Mouse (Mus musculus) skeletal muscle tissue, adult 2 months (tissue): ENCODE measurements at regions not wholly inside any gene's neighbourhood (a gene's known extent, or its start where the extent isn't known, plus 50 kb on each side); places are given as distances from the start of the nearest gene placed in this dataset.

Experiments
- DNase-seq: peaks from one replicate; pipeline ENCODE4 v3.0.0-alpha.2; 2012; ENCODE audit warnings: low read depth, low spot score

DNA sequence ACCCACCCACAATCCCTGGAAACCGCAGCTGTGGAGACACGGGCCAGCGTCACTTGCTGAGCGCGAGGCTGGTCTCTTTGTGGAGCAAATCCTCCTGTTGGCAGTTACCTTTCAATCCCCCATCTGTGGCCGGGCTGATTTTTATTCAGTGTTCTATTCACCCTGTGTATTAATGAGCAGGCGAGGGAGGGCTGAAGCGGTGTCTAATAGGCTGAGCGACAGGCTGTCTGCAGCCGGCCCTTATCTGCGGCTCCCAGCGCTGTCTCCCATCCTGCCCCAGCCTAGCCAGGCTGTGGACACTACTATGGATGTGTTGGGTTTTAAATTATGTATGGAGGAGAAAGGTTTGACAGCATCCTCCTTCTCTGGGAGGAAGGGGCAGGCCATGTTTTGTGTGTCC lies 138.3 kb upstream of the Gm26897 start:
- no peak for DNase-seq

DNA sequence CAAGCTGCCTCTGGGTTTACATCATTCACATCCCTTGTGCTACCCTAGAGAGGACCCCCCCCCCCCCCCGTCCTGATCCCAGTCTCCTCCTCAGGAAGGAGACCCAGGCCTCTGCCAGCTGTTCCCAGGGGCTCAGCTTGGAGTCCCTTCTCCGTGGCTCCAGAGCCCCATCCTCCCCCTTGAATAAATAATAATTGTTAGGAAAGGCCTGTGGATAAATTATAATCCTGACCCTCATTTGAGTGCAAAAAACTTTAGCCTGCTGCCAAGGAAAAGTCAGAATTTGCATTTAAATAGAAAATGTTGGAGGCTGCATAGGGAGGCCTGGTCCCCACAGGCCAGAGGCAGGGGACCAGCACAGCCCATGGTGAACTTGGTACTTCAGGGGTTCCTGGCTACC lies 136.0 kb upstream of the Gm26897 start:
- DNase-seq = no peak

DNA sequence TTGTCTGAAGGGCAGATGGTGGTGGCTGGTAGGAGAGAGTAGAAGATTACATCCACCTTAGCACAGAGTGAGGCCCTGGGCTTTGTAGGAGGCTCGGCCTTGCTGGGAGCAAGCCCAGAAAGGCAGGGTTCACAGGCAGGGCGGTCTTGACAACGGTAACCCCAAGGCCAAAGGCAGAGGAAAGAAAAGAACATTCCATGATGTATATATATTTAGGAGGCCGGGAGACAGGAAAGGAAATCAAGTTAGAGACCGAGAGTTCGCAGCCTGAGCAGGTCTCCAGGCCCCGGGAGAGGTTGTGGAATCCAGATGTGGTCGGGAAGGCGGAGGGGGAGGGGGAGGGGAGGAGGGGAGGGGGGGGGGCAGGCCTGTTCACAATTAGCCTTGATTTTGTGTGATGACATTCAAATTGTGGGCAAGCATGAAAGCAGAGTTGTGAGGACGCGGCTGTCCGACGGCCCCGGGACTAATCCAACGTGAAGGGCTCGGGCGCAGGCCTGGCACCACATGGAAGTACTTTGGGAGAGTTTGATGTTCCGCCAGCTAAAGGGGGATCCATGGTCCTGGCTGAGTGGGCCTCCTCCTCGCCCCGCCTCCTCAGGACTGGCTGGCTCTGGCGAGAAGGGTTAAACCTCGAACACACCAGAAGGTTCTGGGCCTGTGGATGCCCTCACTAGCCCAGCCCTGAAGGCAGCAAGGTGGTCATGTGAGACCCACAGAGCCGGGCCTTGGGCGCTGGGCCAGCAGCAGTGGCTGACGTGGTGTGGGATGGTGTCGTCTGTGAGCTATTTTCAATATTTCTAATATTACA lies 131.8 kb upstream of the Gm26897 start:
- no peak for DNase-seq

DNA sequence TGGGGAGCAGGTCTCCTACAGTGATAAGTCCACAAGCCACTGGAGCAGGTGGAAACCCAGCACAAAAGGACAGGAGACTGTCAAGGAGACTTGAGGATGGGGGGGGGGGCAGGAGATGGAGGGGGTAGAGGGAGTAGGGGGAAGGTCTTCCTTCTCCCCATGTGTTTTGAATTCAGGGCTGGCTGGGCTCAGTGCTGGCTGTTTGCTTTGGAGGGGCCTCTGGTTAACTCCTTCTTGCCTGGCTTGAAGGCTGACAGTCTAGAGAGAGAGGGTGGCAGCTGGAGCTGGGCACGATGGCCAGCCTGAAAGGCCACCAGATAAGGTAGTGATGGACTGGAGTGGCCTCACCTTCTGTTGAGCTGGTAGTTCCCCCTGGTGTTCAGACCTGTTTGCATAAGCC lies 120.0 kb upstream of the Gm26897 start:
- DNase-seq = no peak

DNA sequence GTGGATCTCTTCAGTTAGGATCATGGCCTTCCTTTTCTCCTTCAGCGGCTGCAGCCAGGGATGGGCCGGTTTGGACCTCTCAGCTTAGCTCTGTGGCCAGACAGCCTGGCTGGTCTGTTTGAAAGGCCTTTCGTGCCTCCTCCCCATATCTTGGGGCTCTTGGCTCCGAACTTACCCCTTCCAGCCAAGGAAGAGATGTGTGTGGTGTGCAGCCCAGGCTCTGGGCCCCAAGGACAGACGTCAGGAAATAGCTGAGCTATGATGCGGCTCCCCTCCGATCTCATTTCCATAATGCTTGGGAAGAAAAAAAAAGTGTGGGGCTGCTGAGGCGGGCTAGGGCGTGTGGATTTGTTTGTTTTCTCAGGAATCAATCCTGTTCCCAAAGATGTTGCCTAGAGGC lies 113.8 kb upstream of the Gm26897 start:
- DNase-seq = peak; percentile 92

DNA sequence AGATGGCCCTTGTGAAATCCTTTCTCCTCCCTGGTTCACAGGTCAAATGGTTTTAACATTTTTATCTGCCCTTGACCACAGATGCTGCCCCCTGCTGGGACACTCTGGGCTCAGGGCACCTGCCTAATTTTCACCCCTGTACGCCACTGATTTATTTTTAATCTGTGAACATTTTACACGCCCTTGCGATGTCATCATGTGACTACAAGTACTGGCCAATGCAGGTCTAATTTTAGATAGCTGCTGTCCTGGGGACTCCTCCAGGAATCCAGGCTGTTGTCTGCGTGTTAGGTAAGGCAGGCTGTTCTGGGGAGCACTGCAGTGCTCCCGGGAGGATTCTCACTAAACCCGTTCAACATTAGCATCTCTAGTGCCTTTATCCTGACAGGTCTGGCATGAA lies 113.1 kb upstream of the Gm26897 start:
- DNase-seq = peak; percentile 94

DNA sequence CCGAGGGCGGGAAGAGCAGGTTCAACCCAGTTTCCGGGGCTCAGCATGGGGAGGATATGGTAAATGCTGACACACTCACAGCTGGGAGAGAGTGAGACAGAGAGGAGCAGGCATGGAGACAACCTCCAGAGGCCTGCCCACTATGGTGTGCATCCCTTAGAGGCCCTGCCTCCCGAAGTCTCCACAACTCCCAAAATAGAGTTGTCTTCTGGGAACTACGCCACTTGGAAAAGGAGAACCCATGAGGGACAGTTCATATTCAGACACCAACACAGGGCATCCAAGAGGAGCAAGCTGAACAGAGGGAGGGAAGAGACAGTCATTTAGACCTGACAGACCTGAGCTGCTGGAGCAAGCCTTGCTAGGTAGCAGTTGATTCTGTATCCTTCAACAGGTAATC lies 111.2 kb upstream of the Gm26897 start:
- peak; percentile 89 for DNase-seq

DNA sequence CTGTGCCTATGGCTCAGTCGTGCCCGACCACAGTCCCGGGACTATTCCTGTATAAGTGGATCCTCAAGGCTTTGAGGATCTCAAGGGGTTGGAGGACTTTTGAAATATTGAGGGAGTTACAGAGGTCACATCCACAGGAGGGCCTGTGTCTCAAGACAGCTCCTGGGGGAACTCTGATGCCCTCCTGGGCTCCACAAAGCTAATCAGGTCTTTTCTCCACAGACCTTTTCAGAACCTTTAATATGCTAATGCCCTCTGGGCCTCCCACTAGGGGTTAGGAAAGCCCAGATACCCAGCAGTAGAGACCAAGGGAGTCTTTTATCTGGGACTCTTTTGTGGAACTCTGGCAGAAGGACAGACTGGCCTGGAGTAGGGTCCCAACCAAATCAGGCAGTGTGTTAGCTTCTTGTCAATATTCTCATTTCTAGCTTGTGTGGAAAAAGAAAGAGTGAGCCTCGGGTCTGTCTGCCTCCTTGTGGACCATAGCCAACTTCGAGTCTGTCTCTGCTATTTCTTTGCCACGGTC lies 107.4 kb upstream of the Gm26897 start:
- no peak for DNase-seq

DNA sequence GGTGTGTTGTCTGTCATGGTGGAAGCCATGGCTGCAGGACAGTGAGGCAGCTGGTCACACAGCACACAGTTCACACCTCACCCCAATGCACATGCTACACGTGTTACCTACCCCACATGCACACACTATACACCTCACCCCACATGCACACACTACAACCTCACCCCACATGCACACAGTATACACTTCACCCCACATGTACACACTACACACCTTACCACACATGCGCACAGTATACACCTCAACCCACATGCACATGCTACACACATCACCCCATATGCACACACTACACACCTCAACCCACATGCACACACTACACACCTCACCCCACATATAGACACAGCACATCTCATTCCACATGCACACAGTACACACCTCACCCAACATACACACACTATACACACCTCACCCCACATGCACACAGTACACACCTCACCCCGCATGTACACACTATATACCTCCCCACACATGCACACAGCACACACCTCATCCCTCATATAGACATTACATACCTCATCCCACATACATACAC lies 103.3 kb upstream of the Gm26897 start:
- DNase-seq = no peak

DNA sequence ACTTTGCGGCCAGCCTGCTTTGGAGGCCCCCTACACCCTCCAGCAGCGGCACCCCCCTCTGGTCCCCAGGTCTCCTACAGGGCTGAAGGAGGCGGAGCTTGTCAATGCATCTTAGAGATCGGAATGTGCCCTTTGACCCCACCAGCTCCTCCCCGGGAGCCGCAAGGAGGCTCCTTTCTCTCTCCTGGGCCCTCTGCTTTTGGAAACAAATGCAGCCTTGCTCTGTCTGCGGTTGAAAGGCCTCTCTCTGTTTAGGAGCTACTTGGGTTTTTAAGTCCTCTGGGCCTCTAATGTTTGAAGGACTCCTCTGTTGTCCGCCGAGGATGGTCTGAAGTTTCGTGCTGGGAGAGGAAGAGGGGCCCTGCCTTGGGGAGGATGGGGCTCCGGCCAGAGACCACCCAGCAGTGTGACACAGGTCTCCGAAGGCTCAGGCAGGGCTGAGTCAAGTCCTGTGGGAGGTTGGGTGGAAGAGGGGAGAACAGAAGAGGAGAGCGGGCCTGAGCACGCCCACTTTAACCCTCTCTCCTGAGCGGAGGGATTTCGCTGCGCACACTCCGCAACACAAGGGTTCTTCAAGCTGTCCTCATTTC lies 102.1 kb upstream of the Gm26897 start:
- DNase-seq = no peak

DNA sequence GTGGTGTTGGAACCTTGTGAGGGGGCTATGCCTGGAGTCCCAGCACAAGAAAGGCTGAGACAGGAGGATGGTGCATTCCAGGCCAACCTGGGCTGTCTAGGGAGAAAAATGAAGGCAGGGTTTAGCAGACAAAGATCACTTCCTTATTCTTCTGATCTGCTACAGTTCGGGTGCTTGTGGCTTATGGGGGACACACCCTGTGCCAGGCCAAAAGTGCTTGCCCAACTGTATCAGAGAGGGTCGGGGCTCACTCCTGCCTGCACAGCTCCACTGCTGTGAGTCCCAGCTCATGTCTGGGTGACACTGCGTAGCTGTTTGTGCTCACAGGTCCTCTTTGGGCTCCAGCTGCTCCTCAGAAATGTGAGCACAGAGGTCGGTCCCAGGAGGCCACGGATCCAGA lies 98.6 kb upstream of the Gm26897 start:
- DNase-seq = no peak

DNA sequence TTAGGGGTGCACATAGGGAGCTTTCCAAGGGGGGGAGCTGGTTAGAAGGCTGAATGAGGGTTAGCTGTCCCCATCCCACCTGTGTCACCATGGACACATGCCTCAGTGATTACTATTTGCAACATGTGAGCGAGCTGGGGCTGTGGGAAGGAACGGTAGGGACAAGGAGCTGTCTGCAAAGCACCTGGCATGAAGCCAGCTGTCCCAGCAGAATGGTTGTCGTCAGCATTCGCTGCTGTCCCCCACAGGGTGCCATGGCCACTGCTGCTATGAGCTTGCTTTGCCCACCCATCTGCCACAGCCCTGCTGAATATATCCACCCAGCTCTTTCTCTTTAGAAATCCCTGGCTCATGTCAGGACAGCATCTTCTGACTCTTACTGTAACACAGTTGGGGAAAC lies 96.8 kb upstream of the Gm26897 start:
- no peak for DNase-seq

DNA sequence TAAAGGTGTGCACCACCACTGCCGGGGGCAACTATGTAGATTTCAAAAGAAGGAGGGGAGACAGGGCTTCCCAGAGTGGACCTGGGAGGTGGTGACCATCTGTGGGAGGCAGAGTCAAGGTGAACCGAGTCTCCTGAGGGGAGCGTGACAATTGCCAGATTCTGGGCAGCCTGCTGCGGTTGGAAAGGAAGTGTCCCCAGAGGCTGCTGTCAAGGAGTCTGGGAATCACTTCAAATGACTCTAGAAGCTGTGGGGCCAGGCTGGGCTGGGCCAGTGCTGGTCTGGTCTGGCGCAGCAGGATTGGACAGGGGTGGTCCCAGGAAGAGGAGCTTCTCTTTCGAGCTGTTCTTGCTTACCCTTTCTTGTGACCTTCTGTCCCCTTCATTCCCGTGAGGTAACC lies 95.4 kb upstream of the Gm26897 start:
- DNase-seq = no peak

DNA sequence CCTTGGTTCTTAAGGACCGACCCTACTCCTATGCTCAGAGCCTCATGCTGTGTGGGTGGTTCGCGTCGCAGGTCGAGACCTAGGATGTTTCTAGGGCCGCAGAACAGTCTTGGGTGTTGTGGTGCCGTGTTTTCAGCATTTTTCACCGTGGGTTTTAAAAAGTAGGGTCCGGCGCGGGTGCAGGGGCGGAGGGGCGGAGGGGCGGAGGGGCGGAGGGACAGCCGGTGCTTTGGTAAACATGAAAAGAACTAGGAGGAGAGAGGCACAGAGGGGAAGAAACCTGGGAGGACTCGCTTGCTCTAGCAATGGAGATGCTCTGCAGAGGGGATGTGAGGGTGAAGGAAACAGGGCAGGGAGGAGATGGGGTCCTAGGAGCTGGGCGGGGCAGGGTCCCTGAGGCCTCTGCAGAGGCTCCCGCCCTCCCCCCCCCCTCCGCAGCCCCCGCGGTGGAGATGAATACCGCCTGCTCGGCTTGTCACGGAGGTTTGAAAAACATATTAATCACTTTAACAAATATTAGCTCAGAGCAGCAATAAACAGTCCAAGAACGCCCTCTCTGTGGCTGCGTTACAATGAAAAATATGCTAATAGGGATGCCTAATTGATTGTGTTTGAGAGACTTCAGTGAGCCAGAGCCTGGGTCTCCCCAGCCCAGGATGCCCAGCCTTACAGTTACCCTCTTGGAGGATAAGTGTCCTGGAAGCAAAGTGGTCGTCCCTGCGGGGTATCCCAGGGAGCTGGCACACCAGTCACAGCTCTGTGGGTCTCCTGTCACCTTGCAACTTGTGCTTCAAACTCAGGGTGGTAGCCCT lies 94.0 kb upstream of the Gm26897 start:
- no peak for DNase-seq

DNA sequence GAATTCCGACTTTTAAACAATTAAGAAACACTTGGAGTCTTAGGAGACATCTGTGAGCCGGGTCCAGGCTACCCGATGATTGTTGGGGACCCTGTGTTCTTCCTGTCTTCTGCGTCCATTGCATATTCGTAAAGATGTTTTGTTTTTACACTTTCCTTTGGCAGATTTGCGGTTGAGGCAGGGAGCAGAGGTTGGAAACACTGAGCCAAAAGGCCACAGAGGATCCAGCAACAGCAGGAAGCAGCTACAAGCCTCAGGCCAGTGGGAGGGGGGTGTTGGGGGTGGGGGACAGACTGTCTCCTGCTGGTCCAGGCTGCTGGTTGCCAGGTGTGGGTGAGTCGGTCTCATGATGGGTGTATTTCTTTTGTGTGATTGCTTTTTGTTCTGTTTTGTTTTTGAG lies 92.7 kb upstream of the Gm26897 start:
- no peak for DNase-seq

DNA sequence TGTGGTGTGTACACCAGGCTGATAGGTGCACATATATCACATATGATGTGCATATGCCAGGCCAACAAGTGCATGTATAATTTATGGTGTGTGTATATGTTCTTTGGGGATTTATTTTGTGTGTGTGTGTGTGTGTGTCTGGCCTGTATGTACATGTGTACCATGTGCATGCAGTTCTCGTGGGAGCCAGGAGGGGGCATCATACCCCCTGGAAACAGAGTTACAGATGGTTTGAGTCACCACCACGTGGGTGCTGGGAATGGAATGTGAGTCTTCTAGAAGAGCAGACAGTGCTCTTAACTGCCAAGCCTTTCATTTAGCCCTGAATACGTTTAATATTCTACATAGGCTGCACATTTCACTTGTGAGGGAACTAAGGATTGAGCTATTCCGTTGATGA lies 92.0 kb upstream of the Gm26897 start:
- DNase-seq = no peak

DNA sequence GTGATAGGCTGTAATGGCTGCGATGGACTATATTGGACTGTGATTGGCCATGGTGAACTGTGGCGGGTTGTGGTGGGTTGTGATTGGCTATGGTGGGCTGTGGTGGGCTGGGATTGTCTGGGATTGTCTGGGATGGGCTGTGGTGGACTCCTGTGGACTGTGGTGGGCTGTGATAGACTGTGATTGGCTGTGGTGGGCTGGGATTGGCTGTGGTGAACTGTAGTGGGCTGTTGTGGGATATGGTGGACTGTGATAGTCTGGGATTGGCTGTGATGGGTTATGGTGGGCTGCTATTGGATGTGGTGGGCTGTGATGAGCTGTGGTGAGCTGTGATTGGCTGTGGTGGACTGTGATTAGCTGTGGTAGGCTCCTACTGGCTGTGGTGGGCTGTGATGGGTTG lies 89.6 kb upstream of the Gm26897 start:
- DNase-seq = no peak

DNA sequence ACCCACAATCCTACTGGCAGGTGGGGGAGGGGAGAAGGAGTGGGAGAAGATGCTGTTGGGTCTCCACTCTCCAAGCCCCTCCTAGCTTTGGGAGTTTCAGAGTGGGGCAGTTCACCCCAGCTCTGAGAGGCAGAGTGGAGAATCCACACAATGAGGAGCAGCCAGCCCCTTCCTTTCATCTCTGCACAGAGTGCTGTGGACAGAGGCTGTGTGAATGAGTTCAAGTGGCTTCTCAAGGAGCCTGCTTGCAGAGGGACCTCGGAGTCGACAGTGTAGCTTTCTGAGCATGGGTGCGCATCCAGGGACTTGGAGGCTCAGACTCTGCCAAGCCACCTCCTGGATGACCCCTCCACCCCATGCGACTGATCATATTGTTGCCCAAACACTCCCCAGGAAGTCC lies 88.9 kb upstream of the Gm26897 start:
- DNase-seq = no peak

DNA sequence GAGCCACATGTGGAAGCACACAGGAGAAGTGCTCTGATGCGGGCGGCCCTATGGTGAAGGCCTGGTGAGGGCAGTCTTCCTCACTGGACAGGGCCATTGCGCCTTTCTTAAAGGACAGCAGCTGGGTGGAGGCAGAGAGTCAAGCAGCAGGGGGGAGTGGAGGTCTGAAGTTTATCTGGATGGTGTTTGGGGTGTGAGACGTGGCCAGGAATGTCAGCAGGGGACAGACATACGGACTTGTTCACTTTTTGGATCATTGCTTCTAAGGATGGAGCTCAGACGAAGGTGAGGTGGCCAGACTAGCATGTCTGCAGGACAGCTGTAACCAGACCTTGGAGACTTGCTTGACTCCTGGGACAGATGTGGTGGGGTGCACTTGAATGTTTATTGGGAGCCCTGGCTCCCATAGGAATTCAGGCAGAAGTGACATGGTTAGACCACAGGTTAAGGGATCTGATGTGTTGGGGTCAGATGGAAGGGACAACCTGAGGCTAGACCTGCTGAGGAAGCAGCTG lies 86.0 kb upstream of the Gm26897 start:
- no peak for DNase-seq

DNA sequence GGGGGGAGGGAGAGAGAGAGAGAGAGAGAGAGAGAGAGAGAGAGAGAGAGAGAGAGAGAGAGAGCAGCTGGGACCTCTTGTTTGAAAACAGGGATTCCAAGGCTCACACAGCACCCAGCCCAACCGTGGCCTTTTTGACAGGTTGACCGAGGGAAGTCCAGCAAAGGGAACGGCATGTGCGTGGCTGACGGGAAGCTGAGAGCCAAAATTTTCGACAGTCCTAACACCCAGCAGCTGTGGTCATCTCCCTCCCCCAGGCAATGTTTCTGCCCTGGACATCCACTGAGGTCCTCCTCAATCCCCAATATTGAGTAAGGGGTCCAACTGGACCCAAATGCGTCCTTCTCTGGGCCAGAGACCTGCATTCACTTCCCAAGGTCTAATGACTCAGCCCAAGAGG lies 85.2 kb upstream of the Gm26897 start:
- DNase-seq = no peak

DNA sequence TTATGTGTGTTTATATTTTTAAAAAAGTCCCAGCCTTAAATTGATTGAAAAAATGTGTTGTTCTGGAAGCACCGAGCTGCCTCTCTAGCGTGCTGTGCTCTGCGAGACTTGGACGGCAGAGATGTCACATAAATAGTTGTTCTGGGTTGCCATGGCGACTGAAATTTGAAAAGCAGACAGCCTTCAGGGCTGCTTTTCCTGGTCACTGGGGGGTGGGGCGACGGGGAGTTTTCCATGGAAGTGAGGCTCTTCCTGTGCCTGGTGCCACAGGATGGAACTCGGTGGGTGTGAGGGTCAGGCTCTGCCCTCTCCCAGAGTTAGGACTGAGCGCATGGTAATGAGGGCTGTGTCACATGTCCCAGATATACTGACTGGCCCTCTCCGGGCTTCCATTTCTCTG lies 84.7 kb upstream of the Gm26897 start:
- peak; percentile 71 for DNase-seq

DNA sequence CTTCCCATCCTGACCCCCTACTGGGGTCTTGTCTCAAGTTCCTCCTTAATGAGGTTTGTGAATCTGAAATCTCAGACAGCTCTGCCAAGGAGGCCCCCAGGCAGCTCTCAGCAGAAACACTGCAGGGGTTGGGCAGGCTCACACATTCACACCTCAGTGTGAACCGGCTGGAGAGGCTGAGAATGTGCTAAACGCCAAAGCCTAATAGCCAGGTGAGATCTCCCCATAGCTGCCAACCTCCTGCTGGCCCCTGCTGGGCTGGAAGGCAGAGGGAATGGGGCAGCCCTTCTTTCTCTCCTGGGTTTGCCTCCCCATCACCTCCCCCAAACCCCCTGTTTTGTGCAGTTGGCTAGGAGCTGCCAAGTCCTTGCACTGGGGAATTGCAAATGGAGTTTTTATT lies 81.3 kb upstream of the Gm26897 start:
- no peak for DNase-seq
